Mouse (Mus musculus): Measurements from ENCODE around the gene Tnfaip8l2. TPM values are rescaled to one million over a fixed set of nuclear protein-coding genes. Genes with fewer than 3 reads are reported as not detected.

Tnfaip8l2 gene
- polyA plus RNA-seq (2014; fragmentation: Nextera tagmentation; extraction: Ambion mirVana) = 2.3 and 2.7 TPM in 2 replicates

DNA sequence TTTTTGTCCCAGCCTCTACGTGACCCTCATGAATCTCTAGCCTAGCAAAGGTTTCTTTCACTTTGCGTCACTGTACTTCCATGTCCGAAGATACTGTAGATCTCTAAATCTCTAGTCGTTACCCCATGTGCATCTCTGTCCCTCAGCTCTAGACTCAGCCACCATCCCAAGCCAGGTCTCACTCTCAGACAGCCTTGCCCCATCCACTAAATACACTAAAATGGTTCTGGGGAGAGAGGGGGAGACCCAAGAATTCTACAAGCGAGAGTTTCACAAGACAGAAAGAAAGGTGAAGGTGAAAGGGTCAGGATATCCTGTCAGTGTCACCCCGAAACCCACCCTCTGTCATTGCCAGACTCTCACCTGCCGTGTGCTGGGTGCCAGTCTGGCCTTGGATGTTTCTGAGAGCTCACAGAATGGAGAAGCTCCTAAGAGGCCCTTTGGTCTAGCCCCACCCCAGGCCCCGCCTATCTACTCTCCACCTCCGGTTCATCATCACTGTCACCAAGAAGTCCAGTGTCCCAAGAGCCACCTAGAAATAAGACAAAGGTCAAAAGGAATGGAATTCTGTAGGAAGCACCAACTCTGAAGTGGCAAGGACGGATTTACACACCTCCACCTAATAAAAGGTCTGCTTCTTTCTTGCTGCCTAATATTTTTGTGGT, at the start of gene Tnfaip8l2:
Tnfaip8l2 (minus strand) TSS at position 409 of the 665 bp plus-strand sequence.
- no peak for ATAC-seq (ENCODE audit: low FRiP score)

DNA sequence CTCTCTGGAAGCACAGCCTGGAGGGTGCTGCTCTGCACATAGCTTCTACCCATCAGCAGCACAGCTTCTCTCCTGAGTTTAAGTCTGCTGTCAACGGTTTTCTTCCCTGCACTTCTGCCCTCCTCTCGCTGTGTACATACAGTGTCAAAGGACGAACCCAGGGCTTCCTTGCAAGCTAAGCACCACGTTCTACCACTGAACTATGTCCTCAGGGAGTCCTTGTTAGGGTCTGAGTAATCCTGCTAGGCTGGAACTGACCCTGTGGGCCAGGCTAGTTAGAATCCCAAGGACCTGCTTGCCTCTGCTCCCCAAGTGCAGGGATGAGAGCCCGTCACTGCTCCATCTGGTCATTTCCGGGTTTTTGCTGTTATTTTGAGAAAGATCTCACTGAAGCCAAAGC, 44.7 kb upstream of the Tnfaip8l2 start:
- H3K27ac ChIP-seq = no peak overlapping the region
- no peaks in the 10 kb centered on the region for H3K27me3 ChIP-seq (ENCODE audit: control insufficient read depth, insufficient read depth, low read length)
- 92% methylated on average over 6 of the region's 6 CpGs for WGBS
- no peak overlapping the region for H3K9ac ChIP-seq
- DNase-seq (ENCODE audit: low spot score) (no peak), ATAC-seq (ENCODE audit: low FRiP score) (no peak)
- no peak overlapping the region for H3K4me2 ChIP-seq (replicated peaks)
- no peaks in the 10 kb centered on the region for H3K9me3 ChIP-seq (ENCODE audit: control insufficient read depth, low read length)
- peaks cover 69% of the 10 kb centered on the region for H3K36me3 ChIP-seq (replicated peaks; ENCODE audit: control insufficient read depth, insufficient read depth)
- no peaks in the 10 kb centered on the region for H3K4me1 ChIP-seq (replicated peaks; ENCODE audit: control insufficient read depth, insufficient read depth, low read length)
- H3K4me3 ChIP-seq (replicated peaks; ENCODE audit: low read length) = no peak overlapping the region

More for the DNA sequence above, at the start of gene Tnfaip8l2:
- Histone ChIP-seq H3K27ac (no peak within 1 kb of the TSS), H3K4me3 (replicated peaks; ENCODE audit: low read length) (no peak within 1 kb of the TSS), H3K36me3 (replicated peaks; ENCODE audit: control insufficient read depth, insufficient read depth) (peaks cover 18% of the 10 kb centered on the region; the same call in 1 of the 2 replicates), H3K27me3 (ENCODE audit: control insufficient read depth, insufficient read depth, low read length) (no peaks in the 10 kb centered on the region), H3K4me2 (replicated peaks) (no peak within 1 kb of the TSS), H3K9me3 (ENCODE audit: control insufficient read depth, low read length) (no peaks in the 10 kb centered on the region), H3K9ac (no peak within 1 kb of the TSS), H3K4me1 (replicated peaks; ENCODE audit: control insufficient read depth, insufficient read depth, low read length) (no peaks in the 10 kb centered on the region)
- no peak for DNase-seq (ENCODE audit: low spot score)
- 84% methylated on average over 10 of the region's 10 CpGs for WGBS

DNA sequence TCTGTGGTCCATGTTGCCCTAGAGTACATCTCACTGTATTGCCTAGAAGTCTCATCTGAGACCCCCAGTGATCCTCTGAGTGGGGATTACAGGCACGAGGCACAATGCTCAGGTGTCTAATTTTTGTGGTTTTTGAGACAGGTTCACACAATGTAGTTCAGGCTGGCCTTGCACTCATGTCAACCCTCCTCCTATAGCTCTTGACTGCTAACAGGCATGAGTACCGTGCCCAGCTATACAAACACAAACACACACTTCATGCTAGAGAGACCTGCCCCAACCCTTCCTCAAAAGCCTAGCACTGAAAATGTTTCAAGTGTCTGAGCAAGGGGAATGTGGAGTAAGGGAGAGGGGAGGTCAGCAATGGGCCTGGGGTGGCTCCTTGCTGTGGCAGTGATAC, 43.9 kb upstream of the Tnfaip8l2 start:
- ATAC-seq (ENCODE audit: low FRiP score) = no peak
- H3K36me3 ChIP-seq (replicated peaks; ENCODE audit: control insufficient read depth, insufficient read depth) = peaks cover 69% of the 10 kb centered on the region

DNA sequence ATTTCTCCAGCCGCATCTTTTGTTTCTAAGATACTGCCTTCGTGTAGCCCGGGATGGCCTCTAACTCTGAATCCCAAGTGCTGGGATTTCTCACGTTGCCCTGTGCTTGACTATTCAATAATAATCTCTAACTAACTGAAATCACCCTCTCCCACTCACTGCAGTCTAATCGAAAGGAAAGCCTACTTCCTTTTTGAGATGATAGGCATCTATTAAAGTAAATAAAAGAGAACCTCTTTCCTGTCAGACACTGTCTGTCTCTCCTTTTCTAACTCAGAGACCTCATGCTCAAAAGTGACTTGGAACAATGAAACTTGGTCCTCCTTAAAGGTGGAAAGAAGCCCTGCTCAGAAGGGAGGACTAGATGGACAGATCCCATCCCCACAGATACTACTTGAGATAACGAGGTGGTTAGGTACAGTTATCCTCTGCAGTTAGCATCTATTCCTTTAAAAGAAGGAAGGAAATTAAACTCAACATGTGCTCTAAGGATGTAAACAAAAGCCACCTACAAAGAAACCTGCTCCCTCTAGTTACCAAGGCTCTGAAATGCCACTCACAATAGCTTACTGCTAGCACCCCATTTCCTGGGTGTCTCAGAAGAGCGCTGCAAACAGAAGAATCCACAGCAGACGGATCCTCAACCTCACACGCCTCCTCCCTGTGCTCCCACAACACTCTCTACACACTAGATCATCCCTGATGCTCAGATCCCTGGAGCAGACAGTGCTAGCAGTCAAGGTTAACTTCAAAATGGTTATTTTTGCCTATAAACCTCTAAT, 42.8 kb upstream of the Tnfaip8l2 start:
- Histone ChIP-seq H3K4me3 (replicated peaks; ENCODE audit: low read length) (no peak overlapping the region), H3K4me2 (replicated peaks) (no peak overlapping the region), H3K27ac (no peak overlapping the region), H3K9ac (no peak overlapping the region), H3K27me3 (ENCODE audit: control insufficient read depth, insufficient read depth, low read length) (no peaks in the 10 kb centered on the region), H3K9me3 (ENCODE audit: control insufficient read depth, low read length) (no peaks in the 10 kb centered on the region), H3K36me3 (replicated peaks; ENCODE audit: control insufficient read depth, insufficient read depth) (peaks cover 64% of the 10 kb centered on the region), H3K4me1 (replicated peaks; ENCODE audit: control insufficient read depth, insufficient read depth, low read length) (no peaks in the 10 kb centered on the region)
- DNase-seq (ENCODE audit: low spot score) = no peak
- whole genome bisulfite sequencing = 95% methylated on average over 9 of the region's 9 CpGs
- ATAC-seq (ENCODE audit: low FRiP score) = no peak

More for the DNA sequence above, 43.9 kb upstream of the Tnfaip8l2 start:
- Histone ChIP-seq H3K4me1 (replicated peaks; ENCODE audit: control insufficient read depth, insufficient read depth, low read length) (no peaks in the 10 kb centered on the region), H3K9me3 (ENCODE audit: control insufficient read depth, low read length) (no peaks in the 10 kb centered on the region), H3K9ac (no peak overlapping the region), H3K4me3 (replicated peaks; ENCODE audit: low read length) (no peak overlapping the region), H3K27ac (no peak overlapping the region), H3K27me3 (ENCODE audit: control insufficient read depth, insufficient read depth, low read length) (no peaks in the 10 kb centered on the region), H3K4me2 (replicated peaks) (no peak overlapping the region)
- 92% methylated on average over 2 of the region's 2 CpGs for WGBS
- no peak for DNase-seq (ENCODE audit: low spot score)

DNA sequence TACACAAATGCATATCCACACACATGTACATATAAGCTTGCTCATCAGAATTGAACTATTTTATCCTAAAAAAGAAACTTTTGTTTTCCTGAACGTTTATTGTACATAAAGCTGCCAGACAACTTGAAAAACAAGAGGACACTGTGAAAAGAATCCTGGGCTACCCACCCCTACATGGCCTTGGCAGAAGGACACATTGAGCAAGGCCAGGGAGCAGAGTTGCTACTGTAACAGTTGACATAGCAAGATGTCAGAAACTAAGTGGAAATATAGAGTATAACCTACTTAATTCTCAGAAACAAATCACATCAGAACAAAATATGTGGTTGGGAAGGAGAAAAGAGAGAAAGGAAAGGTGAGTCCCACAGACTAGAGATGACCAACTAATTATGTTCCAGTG, 39.7 kb upstream of the Tnfaip8l2 start:
- Histone ChIP-seq H3K4me1 (replicated peaks; ENCODE audit: control insufficient read depth, insufficient read depth, low read length) (no peaks in the 10 kb centered on the region), H3K27ac (no peak overlapping the region), H3K4me3 (replicated peaks; ENCODE audit: low read length) (no peak overlapping the region), H3K9me3 (ENCODE audit: control insufficient read depth, low read length) (no peaks in the 10 kb centered on the region), H3K27me3 (ENCODE audit: control insufficient read depth, insufficient read depth, low read length) (no peaks in the 10 kb centered on the region), H3K4me2 (replicated peaks) (no peak overlapping the region), H3K9ac (no peak overlapping the region), H3K36me3 (replicated peaks; ENCODE audit: control insufficient read depth, insufficient read depth) (peaks cover 32% of the 10 kb centered on the region)
- ATAC-seq (ENCODE audit: low FRiP score) (no peak), DNase-seq (ENCODE audit: low spot score) (no peak)
- 74% methylated on average over 1 of the region's 1 CpGs for WGBS

DNA sequence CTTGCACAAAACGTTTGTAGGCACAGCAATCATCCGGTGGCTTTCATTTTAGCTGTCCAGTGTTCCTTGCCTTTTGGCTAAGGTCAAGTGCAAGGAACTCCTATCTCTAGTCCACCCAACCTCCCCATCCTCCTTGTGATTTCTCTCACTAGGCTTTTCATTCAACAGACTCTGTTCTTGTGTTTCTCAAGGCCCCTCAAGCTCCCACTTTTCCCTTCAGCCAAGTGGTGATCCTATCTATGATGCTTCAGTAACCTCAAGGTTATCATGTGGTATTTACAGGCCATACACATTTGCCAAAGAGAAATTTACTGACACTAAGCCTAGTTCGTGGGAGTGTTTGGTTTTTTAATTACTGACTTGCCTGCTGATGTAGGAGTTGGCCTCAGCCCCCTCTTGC, 37.7 kb upstream of the Tnfaip8l2 start:
- Histone ChIP-seq H3K27me3 (ENCODE audit: control insufficient read depth, insufficient read depth, low read length) (no peaks in the 10 kb centered on the region), H3K4me2 (replicated peaks) (no peak overlapping the region), H3K9me3 (ENCODE audit: control insufficient read depth, low read length) (no peaks in the 10 kb centered on the region), H3K36me3 (replicated peaks; ENCODE audit: control insufficient read depth, insufficient read depth) (peaks cover 17% of the 10 kb centered on the region), H3K27ac (no peak overlapping the region), H3K4me3 (replicated peaks; ENCODE audit: low read length) (no peak overlapping the region), H3K9ac (no peak overlapping the region), H3K4me1 (replicated peaks; ENCODE audit: control insufficient read depth, insufficient read depth, low read length) (no peaks in the 10 kb centered on the region)
- DNase-seq (ENCODE audit: low spot score) = no peak
- ATAC-seq (ENCODE audit: low FRiP score) = no peak
- WGBS = 78% methylated on average over 3 of the region's 3 CpGs

DNA sequence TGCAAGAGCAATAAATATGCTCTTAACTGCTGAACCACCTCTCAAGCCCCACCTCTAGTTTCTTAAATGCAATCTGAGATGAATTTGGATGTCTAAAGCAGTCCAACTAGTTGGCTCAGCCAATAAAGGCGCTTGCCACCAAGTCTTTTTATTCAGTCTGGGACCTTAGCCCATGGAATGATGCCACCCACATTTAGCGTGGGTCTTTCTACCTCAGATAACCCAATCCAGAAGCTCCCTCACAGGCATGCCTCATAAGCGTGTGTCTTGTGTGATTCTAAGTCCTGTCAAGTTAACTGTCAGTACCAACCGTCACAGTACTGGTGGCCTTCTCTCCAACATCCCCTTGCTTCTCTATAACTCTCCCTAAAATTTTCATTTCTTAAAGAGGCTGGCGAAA, 36.8 kb upstream of the Tnfaip8l2 start:
- Histone ChIP-seq H3K9me3 (ENCODE audit: control insufficient read depth, low read length) (no peaks in the 10 kb centered on the region), H3K4me3 (replicated peaks; ENCODE audit: low read length) (no peak overlapping the region), H3K36me3 (replicated peaks; ENCODE audit: control insufficient read depth, insufficient read depth) (peaks cover 8% of the 10 kb centered on the region; the same call in 1 of the 2 replicates), H3K4me2 (replicated peaks) (no peak overlapping the region), H3K9ac (no peak overlapping the region), H3K27ac (no peak overlapping the region), H3K27me3 (ENCODE audit: control insufficient read depth, insufficient read depth, low read length) (no peaks in the 10 kb centered on the region), H3K4me1 (replicated peaks; ENCODE audit: control insufficient read depth, insufficient read depth, low read length) (no peaks in the 10 kb centered on the region; the same call in 1 of the 2 replicates)
- DNase-seq (ENCODE audit: low spot score) (no peak), ATAC-seq (ENCODE audit: low FRiP score) (no peak)
- WGBS = 93% methylated on average over 5 of the region's 5 CpGs

DNA sequence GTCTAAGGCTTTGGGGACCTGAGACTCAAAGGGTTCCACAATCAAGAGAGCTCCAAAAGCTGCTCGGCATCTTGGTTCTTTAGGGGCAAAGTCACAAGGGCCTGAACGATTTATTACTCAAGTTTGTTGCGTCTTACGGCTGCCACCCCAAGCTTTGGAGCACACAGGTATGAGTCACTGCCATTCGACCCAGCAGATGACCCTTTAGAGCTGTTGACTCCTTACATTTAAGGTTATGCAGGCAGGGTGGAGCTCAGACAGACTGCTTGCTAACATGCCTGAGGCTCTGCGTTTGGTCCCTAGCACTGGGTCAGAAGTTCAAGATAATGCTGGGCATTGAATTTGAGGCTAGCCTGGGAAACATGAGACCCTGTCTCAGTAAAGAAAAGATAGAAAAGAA, 35.4 kb upstream of the Tnfaip8l2 start:
- H3K9ac ChIP-seq = no peak overlapping the region
- no peaks in the 10 kb centered on the region for H3K27me3 ChIP-seq (ENCODE audit: control insufficient read depth, insufficient read depth, low read length)
- H3K36me3 ChIP-seq (replicated peaks; ENCODE audit: control insufficient read depth, insufficient read depth) = peaks cover 13% of the 10 kb centered on the region
- DNase-seq (ENCODE audit: low spot score) = no peak
- no peaks in the 10 kb centered on the region for H3K9me3 ChIP-seq (ENCODE audit: control insufficient read depth, low read length)
- no peak overlapping the region for H3K27ac ChIP-seq
- ATAC-seq (ENCODE audit: low FRiP score) = no peak
- 79% methylated on average over 6 of the region's 6 CpGs for WGBS
- no peak overlapping the region for H3K4me3 ChIP-seq (replicated peaks; ENCODE audit: low read length)
- H3K4me1 ChIP-seq (replicated peaks; ENCODE audit: control insufficient read depth, insufficient read depth, low read length) = peaks cover 6% of the 10 kb centered on the region; the same call in 1 of the 2 replicates
- H3K4me2 ChIP-seq (replicated peaks) = no peak overlapping the region

DNA sequence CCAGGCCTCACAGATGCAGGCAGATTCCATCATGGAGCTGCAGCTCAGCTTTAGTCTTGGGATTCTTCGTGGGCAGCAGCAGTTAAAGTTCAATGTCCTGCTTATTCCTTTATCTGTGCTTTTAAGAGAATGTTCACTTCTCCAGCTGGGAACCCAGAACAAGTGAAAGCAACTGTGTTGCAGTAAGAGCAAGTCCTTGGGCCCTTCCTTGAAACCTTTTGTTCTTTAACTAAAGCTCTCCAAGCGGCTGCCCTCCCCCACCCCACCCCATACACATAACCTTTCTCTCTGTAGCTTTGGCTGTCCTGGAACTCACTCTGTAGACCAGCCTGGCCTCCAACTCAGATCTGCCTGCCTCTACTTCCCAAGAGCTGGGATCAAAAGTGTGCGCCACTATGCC, 34.3 kb upstream of the Tnfaip8l2 start:
- peaks cover 24% of the 10 kb centered on the region for H3K36me3 ChIP-seq (replicated peaks; ENCODE audit: control insufficient read depth, insufficient read depth)
- no peak overlapping the region for H3K4me2 ChIP-seq (replicated peaks)
- ATAC-seq (ENCODE audit: low FRiP score) (no peak), DNase-seq (ENCODE audit: low spot score) (no peak)
- no peak overlapping the region for H3K4me3 ChIP-seq (replicated peaks; ENCODE audit: low read length)
- H3K27ac ChIP-seq = no peak overlapping the region
- H3K9me3 ChIP-seq (ENCODE audit: control insufficient read depth, low read length) = no peaks in the 10 kb centered on the region
- H3K4me1 ChIP-seq (replicated peaks; ENCODE audit: control insufficient read depth, insufficient read depth, low read length) = peaks cover 6% of the 10 kb centered on the region; the same call in 1 of the 2 replicates
- H3K9ac ChIP-seq = no peak overlapping the region
- WGBS = 61% methylated on average over 3 of the region's 3 CpGs
- H3K27me3 ChIP-seq (ENCODE audit: control insufficient read depth, insufficient read depth, low read length) = peaks cover 4% of the 10 kb centered on the region
